Mouse (Mus musculus): ENCODE results near the gene Ppp1r14a. TPM values are rescaled to one million over a fixed set of nuclear protein-coding genes. Genes with fewer than 3 reads are reported as not detected.

Gene Ppp1r14a
- polyA plus RNA-seq, 1 experiment from 2014 or later: 64.8 TPM

GRCm38 (mm10) chr7:29259781-29260730, 29.1 kb upstream of the Ppp1r14a start:
- no peak for TF ChIP-seq EP300 (optimal IDR thresholded peaks at IDR 0.05)
- no peak for TF ChIP-seq CTCF (IDR thresholded peaks at IDR 0.05; ENCODE audit: low read depth)
- ATAC-seq (ENCODE audit: low FRiP score, low TSS enrichment) (no peak), DNase-seq (ENCODE audit: low spot score) (no peak)
- 78% methylated on average over 10 of the region's 10 CpGs for WGBS
- Histone ChIP-seq H3K9ac (ENCODE audit: low read length) (no peak overlapping the region), H3K4me1 (replicated peaks; ENCODE audit: control insufficient read depth, insufficient read depth) (no peaks in the 10 kb centered on the region), H3K9me3 (ENCODE audit: control insufficient read depth, low read length) (no peaks in the 10 kb centered on the region), H3K4me3 (ENCODE audit: low read depth, low read length) (no peak overlapping the region), H3K27me3 (ENCODE audit: control insufficient read depth, insufficient read depth, low read length) (no peaks in the 10 kb centered on the region), H3K4me2 (replicated peaks; ENCODE audit: low read depth) (no peak overlapping the region), H3K27ac (replicated peaks) (no peak overlapping the region), H3K36me3 (ENCODE audit: control insufficient read depth, insufficient read depth, low read length) (no peaks in the 10 kb centered on the region; the same call in 1 of the 2 replicates)

- Histone ChIP-seq H3K4me3 (ENCODE audit: low read depth, low read length) (no peak overlapping the region), H3K4me1 (replicated peaks; ENCODE audit: control insufficient read depth, insufficient read depth) (no peaks in the 10 kb centered on the region), H3K27ac (replicated peaks) (peak overlapping the region; percentile 40), H3K9ac (ENCODE audit: low read length) (no peak overlapping the region), H3K36me3 (ENCODE audit: control insufficient read depth, insufficient read depth, low read length) (no peaks in the 10 kb centered on the region; the same call in 1 of the 2 replicates), H3K4me2 (replicated peaks; ENCODE audit: low read depth) (no peak overlapping the region), H3K27me3 (ENCODE audit: control insufficient read depth, insufficient read depth, low read length) (no peaks in the 10 kb centered on the region), H3K9me3 (ENCODE audit: control insufficient read depth, low read length) (no peaks in the 10 kb centered on the region)
- ATAC-seq (ENCODE audit: low FRiP score, low TSS enrichment) (no peak), DNase-seq (ENCODE audit: low spot score) (no peak)
- WGBS: 60% methylated on average over 6 of the region's 6 CpGs
- TF ChIP-seq CTCF (IDR thresholded peaks at IDR 0.05; ENCODE audit: low read depth) (no peak), EP300 (optimal IDR thresholded peaks at IDR 0.05) (no peak)
Observed at GRCm38 (mm10) chr7:29262151-29262550, 27.0 kb upstream of the Ppp1r14a start.

GRCm38 (mm10) chr7:29263831-29264230, 25.3 kb upstream of the Ppp1r14a start:
- no peak overlapping the region for H3K9ac ChIP-seq (ENCODE audit: low read length)
- ATAC-seq (ENCODE audit: low FRiP score, low TSS enrichment) (peak; percentile 60), DNase-seq (ENCODE audit: low spot score) (no peak)
- no peak overlapping the region for H3K4me3 ChIP-seq (ENCODE audit: low read depth, low read length)
- H3K4me2 ChIP-seq (replicated peaks; ENCODE audit: low read depth): no peak overlapping the region
- 61% methylated on average over 3 of the region's 3 CpGs for WGBS
- H3K27me3 ChIP-seq (ENCODE audit: control insufficient read depth, insufficient read depth, low read length): no peaks in the 10 kb centered on the region
- H3K4me1 ChIP-seq (replicated peaks; ENCODE audit: control insufficient read depth, insufficient read depth): no peaks in the 10 kb centered on the region
- H3K36me3 ChIP-seq (ENCODE audit: control insufficient read depth, insufficient read depth, low read length): no peaks in the 10 kb centered on the region
- no peak for TF ChIP-seq EP300 (optimal IDR thresholded peaks at IDR 0.05)
- no peak for TF ChIP-seq CTCF (IDR thresholded peaks at IDR 0.05; ENCODE audit: low read depth)
- no peaks in the 10 kb centered on the region for H3K9me3 ChIP-seq (ENCODE audit: control insufficient read depth, low read length)
- H3K27ac ChIP-seq (replicated peaks): peak overlapping the region; percentile 50

GRCm38 (mm10) chr7:29265636-29266035, 23.5 kb upstream of the Ppp1r14a start:
- TF ChIP-seq CTCF (IDR thresholded peaks at IDR 0.05; ENCODE audit: low read depth): no peak
- TF ChIP-seq EP300 (optimal IDR thresholded peaks at IDR 0.05): no peak
- no peaks in the 10 kb centered on the region for H3K9me3 ChIP-seq (ENCODE audit: control insufficient read depth, low read length)
- H3K9ac ChIP-seq (ENCODE audit: low read length): no peak overlapping the region
- H3K36me3 ChIP-seq (ENCODE audit: control insufficient read depth, insufficient read depth, low read length): no peaks in the 10 kb centered on the region
- no peaks in the 10 kb centered on the region for H3K27me3 ChIP-seq (ENCODE audit: control insufficient read depth, insufficient read depth, low read length)
- H3K4me2 ChIP-seq (replicated peaks; ENCODE audit: low read depth): no peak overlapping the region
- H3K4me1 ChIP-seq (replicated peaks; ENCODE audit: control insufficient read depth, insufficient read depth): no peaks in the 10 kb centered on the region
- no peak for DNase-seq (ENCODE audit: low spot score)
- no peak overlapping the region for H3K4me3 ChIP-seq (ENCODE audit: low read depth, low read length)
- WGBS: 66% methylated on average over 7 of the region's 7 CpGs
- no peak for ATAC-seq (ENCODE audit: low FRiP score, low TSS enrichment)
- H3K27ac ChIP-seq (replicated peaks): peak overlapping the region; percentile 53

GRCm38 (mm10) chr7:29266931-29267330, 22.2 kb upstream of the Ppp1r14a start:
- H3K27me3 ChIP-seq (ENCODE audit: control insufficient read depth, insufficient read depth, low read length): no peaks in the 10 kb centered on the region
- H3K9me3 ChIP-seq (ENCODE audit: control insufficient read depth, low read length): no peaks in the 10 kb centered on the region
- 48% methylated on average over 4 of the region's 4 CpGs for WGBS
- no peak overlapping the region for H3K9ac ChIP-seq (ENCODE audit: low read length)
- H3K4me2 ChIP-seq (replicated peaks; ENCODE audit: low read depth): no peak overlapping the region
- 0 out of 2 replicates have a peak overlapping the region, but pooled peaks have one; percentile 45 for H3K27ac ChIP-seq (replicated peaks)
- H3K4me1 ChIP-seq (replicated peaks; ENCODE audit: control insufficient read depth, insufficient read depth): peaks cover 8% of the 10 kb centered on the region
- peak; percentile 31 for TF ChIP-seq EP300 (optimal IDR thresholded peaks at IDR 0.05)
- TF ChIP-seq CTCF (IDR thresholded peaks at IDR 0.05; ENCODE audit: low read depth): no peak
- H3K36me3 ChIP-seq (ENCODE audit: control insufficient read depth, insufficient read depth, low read length): no peaks in the 10 kb centered on the region
- DNase-seq (ENCODE audit: low spot score) (no peak), ATAC-seq (ENCODE audit: low FRiP score, low TSS enrichment) (peak; percentile 32; the same call in 1 of the 2 replicates)
- no peak overlapping the region for H3K4me3 ChIP-seq (ENCODE audit: low read depth, low read length)

GRCm38 (mm10) chr7:29270445-29270844, 18.7 kb upstream of the Ppp1r14a start:
- Histone ChIP-seq H3K9me3 (ENCODE audit: control insufficient read depth, low read length) (no peaks in the 10 kb centered on the region), H3K4me3 (ENCODE audit: low read depth, low read length) (no peak overlapping the region), H3K4me2 (replicated peaks; ENCODE audit: low read depth) (no peak overlapping the region), H3K4me1 (replicated peaks; ENCODE audit: control insufficient read depth, insufficient read depth) (peaks cover 10% of the 10 kb centered on the region), H3K36me3 (ENCODE audit: control insufficient read depth, insufficient read depth, low read length) (no peaks in the 10 kb centered on the region), H3K27ac (replicated peaks) (peak overlapping the region; percentile 45), H3K27me3 (ENCODE audit: control insufficient read depth, insufficient read depth, low read length) (no peaks in the 10 kb centered on the region), H3K9ac (ENCODE audit: low read length) (no peak overlapping the region)
- TF ChIP-seq CTCF (IDR thresholded peaks at IDR 0.05; ENCODE audit: low read depth) (no peak), EP300 (optimal IDR thresholded peaks at IDR 0.05) (no peak)
- DNase-seq (ENCODE audit: low spot score) (no peak), ATAC-seq (ENCODE audit: low FRiP score, low TSS enrichment) (no peak)
- WGBS: 72% methylated on average over 4 of the region's 4 CpGs

All from stomach, postnatal 0 days (tissue).